Mouse (Mus musculus): ENCODE results near the gene Pcif1.

GRCm38 (mm10) chr2:164867566-164867965, 11.5 kb upstream of the Pcif1 start:
- no peak for TF ChIP-seq CTCF (IDR thresholded peaks at IDR 0.05; ENCODE audit: control insufficient read depth, insufficient read depth, insufficient read length)
- TF ChIP-seq CEBPB (IDR thresholded peaks at IDR 0.05; ENCODE audit: low read depth): no peak
- TF ChIP-seq USF1 (IDR thresholded peaks at IDR 0.05; ENCODE audit: low read depth): no peak
- TF ChIP-seq MYOG (IDR thresholded peaks at IDR 0.05; ENCODE audit: control insufficient read depth, extremely low read depth, insufficient read length): no peak

All from C2C12 (cell line).